Mouse (Mus musculus) midbrain, embryonic 15.5 days (tissue): ENCODE data around the gene Morc1. TPM values are rescaled to one million over a fixed set of nuclear protein-coding genes. Genes with fewer than 3 reads are reported as not detected.

Source experiments
- ATAC-seq: fragments of 200-750 bp; cut with Nextera tagmentation; replicated peaks from 2 replicates; pipeline ENCODE4 v1.8.0; 2017; ENCODE audit warnings: moderate TSS enrichment
- H3K27ac ChIP-seq: fragments of 300-500 bp; sonication (generic); 2 replicates; pipeline ENCODE4 v1.5.1; 2015; ENCODE audit warnings: mild to moderate bottlenecking, inconsistent platforms
- H3K27me3 ChIP-seq: fragments of 300-500 bp; sonication (generic); replicated peaks from 2 replicates; pipeline ENCODE4 v1.6.1; 2015; ENCODE audit warnings: inconsistent platforms
- H3K36me3 ChIP-seq: fragments of 300-500 bp; sonication (generic); replicated peaks from 2 replicates; pipeline ENCODE4 v1.6.1; 2015; ENCODE audit warnings: inconsistent platforms
- H3K4me1 ChIP-seq: fragments of 300-500 bp; sonication (generic); 2 replicates; pipeline ENCODE4 v1.6.1; 2015; ENCODE audit warnings: inconsistent platforms
- H3K4me2 ChIP-seq: fragments of 300-500 bp; sonication (generic); 2 replicates; pipeline ENCODE4 v1.6.1; 2015; ENCODE audit warnings: inconsistent platforms, mild to moderate bottlenecking, moderate library complexity
- H3K4me3 ChIP-seq: fragments of 300-500 bp; sonication (generic); 2 replicates; pipeline ENCODE4 v1.5.1; 2015; ENCODE audit warnings: mild to moderate bottlenecking, inconsistent platforms
- H3K9ac ChIP-seq: fragments of 300-500 bp; sonication (generic); 2 replicates; pipeline ENCODE4 v1.6.1; 2015; ENCODE audit warnings: mild to moderate bottlenecking, inconsistent platforms
- H3K9me3 ChIP-seq: fragments of 300-500 bp; sonication (generic); 2 replicates; pipeline ENCODE4 v1.6.1; 2016; ENCODE audit warnings: inconsistent platforms
- WGBS: fragments of 180-500 bp; shearing (Covaris S2); methylation state at CpG from one replicate; pipeline ENCODE4 v1.1.7; 2015; ENCODE audit warnings: mixed read lengths; 5-methylcytosine and 5-hydroxymethylcytosine counted together
- polyA plus RNA-seq: library from polyadenylated mRNA; unstranded; fragments of >200 nt; fragmentation: Nextera tagmentation; extraction: Ambion mirVana; gene quantifications from 2 replicates; pipeline ENCODE4 v1.2.1, GENCODE M21; 2015

Morc1 gene
- polyA plus RNA-seq = not detected in 2 replicates

GRCm38 (mm10) chr16:48431027-48431426, at the start of gene Morc1:
TSS of gene Morc1 (plus strand) at chr16:48431237.
- no peaks in the 10 kb centered on the region for H3K9me3 ChIP-seq
- H3K27me3 ChIP-seq = no peaks in the 10 kb centered on the region
- H3K4me3 ChIP-seq = no peak within 1 kb of the TSS
- H3K4me1 ChIP-seq = no peaks in the 10 kb centered on the region
- WGBS = 94% methylated on average over 15 of the region's 15 CpGs
- ATAC-seq = no peak
- H3K9ac ChIP-seq = no peak within 1 kb of the TSS
- no peaks in the 10 kb centered on the region for H3K36me3 ChIP-seq
- H3K27ac ChIP-seq = no peak within 1 kb of the TSS
- no peak within 1 kb of the TSS for H3K4me2 ChIP-seq

GRCm38 (mm10) chr16:48383582-48384257, 47.3 kb upstream of the Morc1 start:
- Histone ChIP-seq H3K4me3 (no peak overlapping the region), H3K27ac (no peak overlapping the region), H3K4me1 (no peaks in the 10 kb centered on the region), H3K9me3 (no peaks in the 10 kb centered on the region), H3K36me3 (no peaks in the 10 kb centered on the region), H3K9ac (no peak overlapping the region), H3K27me3 (no peaks in the 10 kb centered on the region), H3K4me2 (no peak overlapping the region)
- 73% methylated on average over 3 of the region's 3 CpGs for WGBS
- no peak for ATAC-seq

GRCm38 (mm10) chr16:48386982-48387381, 44.1 kb upstream of the Morc1 start:
- ATAC-seq = no peak
- Histone ChIP-seq H3K36me3 (no peaks in the 10 kb centered on the region), H3K27ac (no peak overlapping the region), H3K4me2 (no peak overlapping the region), H3K4me1 (no peaks in the 10 kb centered on the region), H3K9me3 (no peaks in the 10 kb centered on the region), H3K27me3 (no peaks in the 10 kb centered on the region), H3K4me3 (no peak overlapping the region), H3K9ac (no peak overlapping the region)
- WGBS = 83% methylated on average over 2 of the region's 2 CpGs

GRCm38 (mm10) chr16:48395278-48395677, 35.8 kb upstream of the Morc1 start:
- no peak for ATAC-seq
- no peaks in the 10 kb centered on the region for H3K4me1 ChIP-seq
- no peak overlapping the region for H3K27ac ChIP-seq
- no peaks in the 10 kb centered on the region for H3K27me3 ChIP-seq
- H3K4me3 ChIP-seq = no peak overlapping the region
- H3K9me3 ChIP-seq = no peaks in the 10 kb centered on the region
- H3K4me2 ChIP-seq = no peak overlapping the region
- H3K36me3 ChIP-seq = no peaks in the 10 kb centered on the region
- H3K9ac ChIP-seq = no peak overlapping the region
- WGBS = 95% methylated on average over 2 of the region's 2 CpGs

- H3K36me3 ChIP-seq = no peaks in the 10 kb centered on the region
- H3K4me3 ChIP-seq = no peak overlapping the region
- H3K9me3 ChIP-seq = no peaks in the 10 kb centered on the region
- no peak overlapping the region for H3K27ac ChIP-seq
- no peak for ATAC-seq
- no peak overlapping the region for H3K4me2 ChIP-seq
- no peaks in the 10 kb centered on the region for H3K27me3 ChIP-seq
- peaks cover 3% of the 10 kb centered on the region; the same call in 1 of the 2 replicates for H3K4me1 ChIP-seq
- WGBS = 84% methylated on average over 4 of the region's 4 CpGs
- no peak overlapping the region for H3K9ac ChIP-seq
Observed at GRCm38 (mm10) chr16:48402963-48403362, 28.1 kb upstream of the Morc1 start.

- H3K27me3 ChIP-seq = no peaks in the 10 kb centered on the region
- H3K4me3 ChIP-seq = no peak overlapping the region
- H3K9ac ChIP-seq = no peak overlapping the region
- peaks cover 3% of the 10 kb centered on the region; the same call in 1 of the 2 replicates for H3K4me1 ChIP-seq
- H3K9me3 ChIP-seq = no peaks in the 10 kb centered on the region
- no peaks in the 10 kb centered on the region for H3K36me3 ChIP-seq
- H3K27ac ChIP-seq = no peak overlapping the region
- no peak for ATAC-seq
- H3K4me2 ChIP-seq = no peak overlapping the region
- 93% methylated on average over 3 of the region's 3 CpGs for WGBS
Observed at GRCm38 (mm10) chr16:48403423-48403822, 27.6 kb upstream of the Morc1 start.

- Histone ChIP-seq H3K4me2 (no peak overlapping the region), H3K9me3 (no peaks in the 10 kb centered on the region), H3K4me1 (peaks cover 3% of the 10 kb centered on the region; the same call in 1 of the 2 replicates), H3K36me3 (no peaks in the 10 kb centered on the region), H3K9ac (no peak overlapping the region), H3K4me3 (no peak overlapping the region), H3K27me3 (no peaks in the 10 kb centered on the region), H3K27ac (no peak overlapping the region)
- no peak for ATAC-seq
Observed at GRCm38 (mm10) chr16:48404009-48404408, 27.0 kb upstream of the Morc1 start.

GRCm38 (mm10) chr16:48405674-48406403, 25.2 kb upstream of the Morc1 start:
- Histone ChIP-seq H3K9me3 (no peaks in the 10 kb centered on the region), H3K4me2 (no peak overlapping the region), H3K27ac (no peak overlapping the region), H3K36me3 (no peaks in the 10 kb centered on the region), H3K27me3 (no peaks in the 10 kb centered on the region), H3K9ac (no peak overlapping the region), H3K4me1 (peaks cover 3% of the 10 kb centered on the region; the same call in 1 of the 2 replicates), H3K4me3 (no peak overlapping the region)
- ATAC-seq = no peak
- WGBS = 37% methylated on average over 10 of the region's 10 CpGs

- H3K9me3 ChIP-seq = no peaks in the 10 kb centered on the region
- H3K9ac ChIP-seq = no peak overlapping the region
- no peak overlapping the region for H3K4me3 ChIP-seq
- ATAC-seq = no peak
- H3K27ac ChIP-seq = no peak overlapping the region
- H3K4me1 ChIP-seq = peaks cover 3% of the 10 kb centered on the region; the same call in 1 of the 2 replicates
- WGBS = 76% methylated on average over 7 of the region's 7 CpGs
- H3K36me3 ChIP-seq = no peaks in the 10 kb centered on the region
- no peak overlapping the region for H3K4me2 ChIP-seq
- H3K27me3 ChIP-seq = no peaks in the 10 kb centered on the region
Observed at GRCm38 (mm10) chr16:48409580-48409979, 21.5 kb upstream of the Morc1 start.

- 67% methylated on average over 3 of the region's 3 CpGs for WGBS
- Histone ChIP-seq H3K4me3 (no peak overlapping the region), H3K27ac (no peak overlapping the region), H3K27me3 (no peaks in the 10 kb centered on the region), H3K4me2 (no peak overlapping the region), H3K9me3 (no peaks in the 10 kb centered on the region), H3K9ac (no peak overlapping the region), H3K4me1 (peaks cover 3% of the 10 kb centered on the region; the same call in 1 of the 2 replicates), H3K36me3 (no peaks in the 10 kb centered on the region)
- ATAC-seq = no peak
Observed at GRCm38 (mm10) chr16:48410125-48410524, 20.9 kb upstream of the Morc1 start.

- H3K4me1 ChIP-seq = no peaks in the 10 kb centered on the region
- no peaks in the 10 kb centered on the region for H3K9me3 ChIP-seq
- H3K4me2 ChIP-seq = no peak within 1 kb of the TSS
- no peaks in the 10 kb centered on the region for H3K27me3 ChIP-seq
- no peak within 1 kb of the TSS for H3K9ac ChIP-seq
- no peak within 1 kb of the TSS for H3K27ac ChIP-seq
- H3K36me3 ChIP-seq = no peaks in the 10 kb centered on the region
- 89% methylated on average over 1 of the region's 1 CpGs for WGBS
- no peak for ATAC-seq
- no peak within 1 kb of the TSS for H3K4me3 ChIP-seq
Observed at GRCm38 (mm10) chr16:48412246-48412645, 18.8 kb upstream of the Morc1 start, which contains the start of gene Gm5485. TSS of gene Gm5485 (minus strand) at chr16:48412416.

- H3K27ac ChIP-seq = no peak overlapping the region
- H3K4me3 ChIP-seq = no peak overlapping the region
- H3K36me3 ChIP-seq = no peaks in the 10 kb centered on the region
- H3K4me1 ChIP-seq = no peaks in the 10 kb centered on the region
- ATAC-seq = no peak
- WGBS = 83% methylated on average over 3 of the region's 3 CpGs
- no peak overlapping the region for H3K4me2 ChIP-seq
- no peaks in the 10 kb centered on the region for H3K9me3 ChIP-seq
- no peaks in the 10 kb centered on the region for H3K27me3 ChIP-seq
- H3K9ac ChIP-seq = no peak overlapping the region
Observed at GRCm38 (mm10) chr16:48418557-48418956, 12.5 kb upstream of the Morc1 start.

GRCm38 (mm10) chr16:48419035-48419434, 12.0 kb upstream of the Morc1 start:
- 83% methylated on average over 2 of the region's 2 CpGs for WGBS
- H3K9ac ChIP-seq = no peak overlapping the region
- ATAC-seq = no peak
- H3K36me3 ChIP-seq = no peaks in the 10 kb centered on the region
- no peak overlapping the region for H3K4me3 ChIP-seq
- no peaks in the 10 kb centered on the region for H3K4me1 ChIP-seq
- H3K27me3 ChIP-seq = no peaks in the 10 kb centered on the region
- H3K4me2 ChIP-seq = no peak overlapping the region
- H3K9me3 ChIP-seq = no peaks in the 10 kb centered on the region
- H3K27ac ChIP-seq = no peak overlapping the region
